Mouse (Mus musculus) brain, embryonic 18.5 days (tissue): ENCODE measurements around the gene Olfr1156.

ENCODE experiments used
- DNase-seq: peaks from one replicate; pipeline ENCODE4 v3.0.0-alpha.2; 2012; ENCODE audit warnings: low read depth, low spot score

Gene Olfr1156

GRCm38 (mm10) chr2:87953000-87953399, at the start of gene Olfr1156:
Olfr1156 (minus strand) TSS chr2:87953100.
- no peak for DNase-seq

- DNase-seq: no peak
These were observed 36.9 kb upstream of the Olfr1156 start, which contains the start of gene Olfr1158 for GRCm38 (mm10) chr2:87989813-87990212. Olfr1158 (plus strand) TSS chr2:87990113.

GRCm38 (mm10) chr2:87974563-87974962, 21.7 kb upstream of the Olfr1156 start, which contains the start of gene Olfr74:
Olfr74 (minus strand) TSS chr2:87974663.
- no peak for DNase-seq

- DNase-seq: no peak
These were observed 15.3 kb upstream of the Olfr1156 start, which contains the start of gene Olfr1157 for GRCm38 (mm10) chr2:87968199-87968598. Olfr1157 (minus strand) TSS chr2:87968299.

- no peak for DNase-seq
These were observed 7.9 kb downstream of the Olfr1156 start, which contains the start of gene Olfr1155 for GRCm38 (mm10) chr2:87945037-87945436. Olfr1155 (minus strand) TSS chr2:87945137.

GRCm38 (mm10) chr2:87905066-87905465, 47.8 kb downstream of the Olfr1156 start, which contains the start of gene Olfr1154:
Olfr1154 (minus strand) TSS chr2:87905166.
- DNase-seq: no peak
